Mouse (Mus musculus): ENCODE results near the gene Taf9. TPM values are rescaled to one million over a fixed set of nuclear protein-coding genes. Genes with fewer than 3 reads are reported as not detected.

Gene Taf9
- total and polyA plus RNA-seq, 3 experiments, result 4.4 to 14.3 (median 9.7) TPM

DNA sequence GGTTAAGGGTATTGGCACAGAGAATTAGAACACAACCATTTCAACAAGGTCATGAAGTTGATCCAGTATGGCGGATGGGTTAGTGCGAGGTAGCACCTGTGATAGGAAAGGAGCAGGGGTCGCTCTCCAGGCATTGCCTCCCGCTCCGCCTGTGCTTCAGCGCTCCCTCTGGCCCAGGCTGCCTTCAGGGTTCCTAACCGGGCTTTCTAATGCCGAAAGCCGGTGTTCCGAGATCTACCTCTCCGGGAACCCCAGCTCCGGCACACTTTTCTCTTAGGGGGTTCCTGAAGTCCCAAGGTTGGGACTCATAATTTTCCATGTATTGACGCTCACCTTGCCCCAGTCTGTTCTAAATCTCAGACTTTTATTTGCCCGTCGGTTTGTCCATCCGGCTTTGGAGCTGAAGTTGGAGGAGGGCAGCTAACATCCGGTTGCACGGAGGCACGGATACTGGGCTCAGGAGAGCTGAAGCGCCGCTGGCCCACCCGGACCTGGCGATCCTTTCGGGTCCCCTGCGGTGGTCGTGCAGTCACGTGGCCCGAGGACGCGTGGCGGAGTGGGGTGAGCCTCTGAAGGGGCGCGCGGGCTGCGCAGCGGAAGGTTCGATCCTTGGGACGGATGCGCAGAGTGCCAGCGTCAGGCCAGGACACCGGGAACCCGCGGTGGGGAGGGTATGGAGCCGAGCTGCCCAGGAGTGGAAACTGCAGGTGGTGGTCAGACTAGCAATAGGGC lies 18.1 kb downstream of the Taf9 start, which contains the start of gene Ccdc125:
Gene Ccdc125 (plus strand): TSS at position 427 of the 732 bp plus-strand sequence.
- DNase-seq (ENCODE audit: extremely low read depth), result no peak
- dilution Hi-C loops (cut with MboI; ENCODE audit: extremely low pct_ligation_motif_present, extremely low pct_unique_long_range_greater_than_20kb, low sequenced_read_pairs), result no loop called here

DNA sequence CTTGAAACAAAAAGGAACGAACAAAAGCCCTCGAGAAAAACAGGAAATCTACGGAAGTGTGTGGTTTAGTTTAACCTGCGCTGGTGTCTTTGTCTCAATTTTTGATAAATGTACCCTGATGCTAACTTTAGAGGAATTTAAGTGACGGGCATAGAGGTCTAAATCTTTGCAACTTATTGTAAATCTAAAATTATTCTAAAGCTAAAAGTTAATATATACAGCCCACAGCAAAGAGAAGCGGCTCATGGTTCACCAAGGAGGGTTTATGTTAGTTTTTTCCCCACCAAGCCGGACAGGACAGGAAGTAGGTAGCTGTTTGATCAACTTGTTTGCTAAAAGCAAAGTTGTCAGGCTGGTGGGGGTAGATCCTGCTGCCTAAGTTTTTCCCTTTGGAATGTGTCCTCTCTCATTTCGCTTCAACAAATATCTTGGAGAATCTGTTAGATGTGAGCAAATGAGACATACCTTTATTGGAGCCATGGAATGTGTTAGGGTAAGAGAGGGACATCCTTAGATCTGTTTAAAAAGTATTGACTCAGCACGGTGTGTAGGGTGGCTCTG lies 18.9 kb downstream of the Taf9 start:
- Histone ChIP-seq H3K79me2 (replicated peaks; ENCODE audit: control insufficient read depth, extremely low read depth, insufficient read depth, poor library complexity, severe bottlenecking) (no peaks in the 10 kb centered on the region), H3K36me3 (replicated peaks in 1 of 2; ENCODE audit: control insufficient read depth in 1 of 2, insufficient read depth in 1 of 2, low read length in 1 of 2) (peaks cover 11 to 22% of the 10 kb centered on the region in 2 experiments), H3K9me3 (replicated peaks; ENCODE audit: low read length) (peaks cover 8% of the 10 kb centered on the region), H3K4me1 (ENCODE audit: control insufficient read depth in 1 of 2, insufficient read depth in 2 of 2) (no peaks in the 10 kb centered on the region), H3K9ac (ENCODE audit: insufficient read depth, low read depth) (no peak overlapping the region; the same call in 1 of the 2 replicates), H3K4me3 (replicated peaks in 1 of 3; ENCODE audit: low read depth in 2 of 3, low read length in 2 of 3, poor library complexity in 1 of 3) (no peak overlapping the region), H3K27ac (ENCODE audit: insufficient read depth, low read depth) (no peak overlapping the region), H3K4me2 (ENCODE audit: insufficient read depth, low read depth, poor library complexity, severe bottlenecking) (no peak overlapping the region; the same call in 1 of the 2 replicates), H3K27me3 (replicated peaks) (no peaks in the 10 kb centered on the region)
- dilution Hi-C loops (cut with MboI; ENCODE audit: extremely low pct_ligation_motif_present, extremely low pct_unique_long_range_greater_than_20kb, low sequenced_read_pairs) (no loop called here), in situ Hi-C loops (cut with MboI; ENCODE audit: low pct_ligation_motif_present, low pct_unique_long_range_greater_than_20kb, low sequenced_read_pairs) (no loop called here)
- no peak for DNase-seq (ENCODE audit: extremely low read depth)
- TF ChIP-seq ZKSCAN1 (IDR thresholded peaks at IDR 0.05; ENCODE audit: borderline replicate concordance, low read depth, low read length), result no peak
- TF ChIP-seq IRF4 (IDR thresholded peaks at IDR 0.05; ENCODE audit: low read depth, low read length), result no peak
- no peak for TF ChIP-seq POLR2A (IDR thresholded peaks at IDR 0.05; ENCODE audit: low read depth, low read length)
- TF ChIP-seq USF1 (IDR thresholded peaks at IDR 0.05; ENCODE audit: low read depth, low read length), result no peak
- no peak for TF ChIP-seq CHD1 (IDR thresholded peaks at IDR 0.05; ENCODE audit: low read depth, low read length)
- TF ChIP-seq MYC (IDR thresholded peaks at IDR 0.05; ENCODE audit: low read depth, low read length), result no peak
- no peak for TF ChIP-seq UBTF (IDR thresholded peaks at IDR 0.05; ENCODE audit: low read depth, low read length)
- TF ChIP-seq JUND (conservative IDR thresholded peaks at IDR 0.05; ENCODE audit: low read depth, low read length), result no peak
- TF ChIP-seq MAZ (IDR thresholded peaks at IDR 0.05; ENCODE audit: low read depth, low read length), result no peak
- TF ChIP-seq CTCF (conservative IDR thresholded peaks at IDR 0.05 in 1 of 2, IDR thresholded peaks at IDR 0.05 in 1 of 2; ENCODE audit: low read depth in 2 of 2, low read length in 2 of 2), result no peak
- TF ChIP-seq TCF12 (IDR thresholded peaks at IDR 0.05; ENCODE audit: low read depth, low read length), result no peak
- no peak for TF ChIP-seq TBP (conservative IDR thresholded peaks at IDR 0.05; ENCODE audit: low read depth, low read length)
- TF ChIP-seq ZMIZ1 (IDR thresholded peaks at IDR 0.05; ENCODE audit: low read depth, low read length), result no peak
- no peak for TF ChIP-seq NELFE (IDR thresholded peaks at IDR 0.05; ENCODE audit: low read depth, low read length)
- no peak for TF ChIP-seq PAX5 (IDR thresholded peaks at IDR 0.05; ENCODE audit: low read length)
- TF ChIP-seq BHLHE40 (IDR thresholded peaks at IDR 0.05; ENCODE audit: low read depth, low read length), result no peak

More for the DNA sequence above, 18.1 kb downstream of the Taf9 start, which contains the start of gene Ccdc125:
- in situ Hi-C loops (cut with MboI; ENCODE audit: low pct_ligation_motif_present, low pct_unique_long_range_greater_than_20kb, low sequenced_read_pairs), result no loop called here
- Histone ChIP-seq H3K27ac (ENCODE audit: insufficient read depth, low read depth) (no peak within 1 kb of the TSS), H3K9me3 (replicated peaks; ENCODE audit: low read length) (peaks cover 8% of the 10 kb centered on the region), H3K9ac (ENCODE audit: insufficient read depth, low read depth) (no peak within 1 kb of the TSS; the same call in 1 of the 2 replicates), H3K4me1 (ENCODE audit: control insufficient read depth in 1 of 2, insufficient read depth in 2 of 2) (no peaks in the 10 kb centered on the region), H3K4me2 (ENCODE audit: insufficient read depth, low read depth, poor library complexity, severe bottlenecking) (no peak within 1 kb of the TSS; the same call in 1 of the 2 replicates), H3K4me3 (replicated peaks in 1 of 3; ENCODE audit: low read depth in 2 of 3, low read length in 2 of 3, poor library complexity in 1 of 3) (peak within 1 kb of the TSS in 1 of 3 experiments; percentile 40), H3K79me2 (replicated peaks; ENCODE audit: control insufficient read depth, extremely low read depth, insufficient read depth, poor library complexity, severe bottlenecking) (no peaks in the 10 kb centered on the region), H3K27me3 (replicated peaks) (no peaks in the 10 kb centered on the region), H3K36me3 (replicated peaks in 1 of 2; ENCODE audit: control insufficient read depth in 1 of 2, insufficient read depth in 1 of 2, low read length in 1 of 2) (peaks cover 11 to 24% of the 10 kb centered on the region in 2 experiments)
- no peak for TF ChIP-seq SIN3A (IDR thresholded peaks at IDR 0.05; ENCODE audit: low read length)
